Mouse (Mus musculus): ENCODE data around the gene Eva1a.

Gene Eva1a

DNA sequence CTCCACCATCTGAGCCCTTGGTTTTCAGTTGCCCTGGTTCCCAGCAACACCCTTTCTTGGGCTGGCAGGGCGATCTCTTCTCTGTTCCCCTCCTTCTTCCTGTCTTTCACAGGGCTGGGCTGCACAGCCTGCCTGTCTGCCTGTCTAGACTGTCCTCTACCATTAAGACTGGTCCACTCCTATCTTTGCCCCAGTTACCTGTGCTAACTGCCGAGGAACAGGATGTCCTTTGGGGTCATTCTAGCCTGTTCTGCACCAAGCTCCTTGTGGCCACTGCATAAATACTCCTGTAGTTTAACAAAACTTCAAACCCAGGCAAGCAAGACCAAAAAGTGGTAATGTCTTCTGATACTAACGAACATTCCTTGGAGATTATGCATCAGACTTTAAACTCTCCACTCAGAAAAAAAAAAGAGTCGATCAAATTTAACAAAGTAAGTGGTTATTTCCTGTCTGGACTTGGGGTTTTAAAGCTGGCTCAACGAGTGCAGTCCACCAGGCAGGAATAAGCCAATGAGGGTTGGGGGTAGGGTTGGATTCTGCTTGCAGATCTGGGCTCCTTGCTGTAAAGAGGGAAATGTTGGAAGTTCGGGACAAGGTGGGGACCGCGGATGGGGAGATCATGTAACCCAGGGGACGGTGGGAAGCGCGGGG is at the start of gene Eva1a:
Gene Eva1a (plus strand): TSS at position 210 of the 654 bp plus-strand sequence.
- DNase-seq: no peak

- no peak for DNase-seq
Measured at GRCm38 (mm10) chr6:82012392-82012791, 28.5 kb upstream of the Eva1a start.

DNA sequence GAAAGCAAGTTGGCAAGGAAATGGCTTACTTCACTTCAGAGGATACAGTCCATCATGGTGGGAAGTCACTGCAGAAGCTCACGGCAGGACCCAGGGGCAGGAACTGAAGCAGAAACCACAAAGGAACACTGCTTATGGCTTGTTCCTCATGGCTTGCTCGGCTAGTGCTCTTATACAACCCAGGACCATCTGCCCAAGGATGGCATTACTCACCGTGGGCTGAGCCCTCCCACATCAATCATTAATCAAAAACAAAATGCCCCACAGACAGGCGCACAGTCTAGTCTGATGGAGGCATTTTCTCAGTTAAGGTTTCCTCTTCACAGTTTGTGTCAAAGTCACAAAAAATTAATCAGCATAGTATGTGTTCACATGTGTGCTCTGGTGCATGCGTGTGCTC is 19.8 kb upstream of the Eva1a start:
- no peak for DNase-seq

DNA sequence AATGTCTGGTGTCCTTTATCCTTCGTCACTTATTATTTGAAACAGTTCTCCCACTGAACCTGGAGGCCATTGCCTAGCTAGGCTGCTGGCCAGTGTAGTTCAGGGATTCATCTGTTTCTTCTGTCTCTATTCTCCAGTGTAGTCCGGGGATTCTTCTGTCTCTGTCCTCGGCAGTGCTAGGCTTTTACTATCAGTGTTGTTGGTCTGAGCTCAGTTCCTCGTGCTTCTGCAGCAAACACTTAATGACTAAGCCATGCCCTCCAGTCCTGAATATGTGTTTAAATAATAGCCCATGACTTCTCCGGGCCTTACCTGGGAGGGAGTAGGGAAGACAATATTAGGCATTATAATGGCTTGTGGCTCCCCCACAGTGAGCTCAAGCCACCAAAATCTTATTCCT is 19.3 kb upstream of the Eva1a start:
- no peak for DNase-seq

DNA sequence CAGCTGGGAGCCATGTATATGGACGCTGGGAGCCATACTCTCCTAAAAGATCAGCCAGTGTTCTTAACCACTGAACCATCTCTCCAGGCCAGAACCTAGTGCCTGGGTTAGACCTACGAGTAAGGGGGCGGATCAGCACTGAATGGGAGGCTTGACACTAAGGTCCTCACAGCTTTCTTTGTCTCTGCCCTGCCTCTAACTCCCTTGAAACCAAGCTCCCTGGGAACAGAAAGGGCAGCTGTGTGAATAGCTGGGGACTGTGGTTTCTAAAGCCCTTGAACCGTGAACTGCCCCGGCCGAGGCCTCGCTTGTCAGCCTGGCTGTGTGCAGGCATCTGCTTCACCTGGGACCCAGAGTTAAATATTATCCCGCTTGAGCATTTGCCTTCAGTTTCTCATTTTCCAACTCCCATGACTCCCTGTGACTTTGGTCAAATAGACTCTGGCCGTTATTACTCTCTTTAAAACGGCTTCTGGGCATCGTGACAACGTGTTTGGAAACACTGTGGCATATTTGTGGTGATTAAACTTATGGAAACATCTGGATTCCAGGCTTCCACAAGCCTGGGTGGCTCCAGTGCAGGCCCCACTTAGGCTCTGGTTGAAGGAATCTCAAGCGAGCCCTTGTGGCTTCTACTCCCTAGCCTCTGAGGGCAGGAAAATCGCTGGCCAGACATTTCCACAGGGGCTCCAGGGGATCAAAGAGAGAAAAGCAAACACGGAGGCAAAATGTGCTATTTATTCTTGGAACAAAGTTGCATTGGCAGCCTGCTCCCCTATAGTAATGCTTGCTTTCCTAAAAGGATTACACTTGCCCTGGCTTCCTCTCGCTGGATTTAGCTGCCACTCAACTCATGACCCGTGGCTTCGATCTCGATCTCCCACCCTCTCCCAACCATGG is 11.0 kb upstream of the Eva1a start:
- no peak for DNase-seq

DNA sequence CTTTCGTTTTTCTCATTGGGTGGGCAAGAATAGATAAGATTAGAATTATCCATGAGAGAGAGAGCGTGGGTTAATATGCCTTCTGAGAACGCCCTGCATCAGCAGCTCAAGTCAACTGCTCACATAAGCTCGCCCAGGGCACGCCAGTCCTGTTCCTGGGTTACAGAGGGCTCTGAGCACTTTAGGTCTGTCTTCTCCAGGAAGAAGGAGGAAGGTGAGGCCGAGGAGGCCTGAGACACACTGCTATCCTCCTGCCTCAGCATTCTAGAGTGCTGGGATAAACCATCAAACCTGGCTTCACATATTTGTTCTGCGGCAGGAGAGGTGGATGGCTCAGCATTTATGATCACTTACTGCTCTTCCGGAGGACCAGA is 10.3 kb upstream of the Eva1a start:
- DNase-seq: no peak

DNA sequence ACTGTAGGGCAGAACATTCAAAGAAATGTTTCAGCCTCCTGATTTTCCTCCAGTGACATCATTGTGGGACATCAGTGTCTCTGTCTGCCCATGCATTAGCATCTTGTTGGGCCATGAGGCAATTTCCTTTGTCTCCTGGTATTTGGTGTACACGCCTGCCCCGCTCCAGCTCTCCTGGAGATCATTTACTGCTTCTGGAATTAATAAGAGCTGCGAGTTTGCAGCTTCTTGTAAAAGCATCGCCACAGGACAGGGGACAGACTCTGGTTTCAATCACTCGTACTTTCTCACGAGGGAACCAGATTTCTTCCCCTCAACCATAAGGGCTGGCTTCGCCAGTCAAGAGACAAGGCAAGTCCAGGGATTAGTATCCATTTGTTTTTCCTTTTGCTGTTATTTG is 3.6 kb upstream of the Eva1a start:
- no peak for DNase-seq

DNA sequence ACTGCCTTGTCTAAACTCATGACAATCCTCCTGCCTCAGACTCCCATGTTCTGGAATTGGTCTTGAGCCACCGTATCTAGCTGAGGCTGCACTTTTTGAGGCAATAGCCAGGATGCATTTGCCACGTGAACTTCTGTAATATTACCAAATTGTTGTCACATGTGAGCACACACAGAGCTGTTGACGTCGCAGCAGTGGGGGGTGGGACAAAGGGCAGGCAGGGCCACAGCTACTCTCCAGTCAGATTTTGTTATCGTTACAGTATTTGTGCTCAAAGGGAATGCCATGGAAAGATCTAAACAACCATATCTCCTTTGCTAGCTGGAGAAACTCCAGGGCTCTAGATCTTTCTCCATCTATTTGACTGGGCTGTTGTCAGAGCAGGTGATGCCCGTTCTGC is 1.6 kb upstream of the Eva1a start:
- no peak for DNase-seq

DNA sequence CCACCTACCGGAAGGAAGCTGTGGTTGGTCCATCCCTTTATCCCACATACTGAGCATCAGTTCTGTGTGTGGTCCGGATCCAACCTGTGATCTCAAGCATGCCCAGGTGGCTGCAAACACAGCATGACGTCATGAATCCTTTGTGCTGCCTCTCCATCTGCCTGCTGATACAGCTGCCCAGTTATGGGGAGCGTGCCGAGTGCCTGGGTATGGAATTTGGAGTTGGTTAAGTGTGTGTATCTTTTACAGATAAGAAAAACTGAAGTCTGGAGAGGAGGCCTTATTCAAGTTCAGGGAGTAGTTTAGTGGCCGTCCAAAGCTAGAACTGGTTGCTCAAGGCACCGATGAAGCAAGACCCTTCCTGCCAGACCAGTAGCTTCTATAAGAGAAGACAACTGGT is 875 bp upstream of the Eva1a start:
- DNase-seq: no peak

GRCm38 (mm10) chr6:82041488-82042295 is 849 bp downstream of the Eva1a start:
- no peak for DNase-seq

GRCm38 (mm10) chr6:82042296-82043125 is 1.7 kb downstream of the Eva1a start:
- DNase-seq: no peak

DNA sequence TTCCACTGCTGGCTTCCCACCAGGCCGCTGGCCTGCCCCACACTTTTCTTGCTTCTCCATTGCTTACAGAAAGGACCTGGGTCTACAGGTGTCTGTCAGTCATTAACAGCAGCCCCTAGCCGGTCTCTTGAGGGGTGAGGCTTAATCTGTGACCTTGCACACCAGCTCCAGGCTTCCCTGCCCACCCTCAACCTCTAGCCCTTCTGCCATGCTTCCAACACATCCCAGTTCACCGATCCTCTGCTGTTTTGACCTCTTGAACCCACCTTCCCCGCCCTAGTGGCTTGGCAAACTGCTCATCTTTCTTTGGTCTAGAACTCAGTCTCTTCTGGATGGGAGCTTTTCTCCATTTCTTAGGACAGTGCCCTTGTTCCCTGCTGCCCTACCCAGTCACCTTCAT is 2.8 kb downstream of the Eva1a start:
- DNase-seq: no peak

- no peak for DNase-seq
Measured at GRCm38 (mm10) chr6:82044509-82044908, 3.7 kb downstream of the Eva1a start.

DNA sequence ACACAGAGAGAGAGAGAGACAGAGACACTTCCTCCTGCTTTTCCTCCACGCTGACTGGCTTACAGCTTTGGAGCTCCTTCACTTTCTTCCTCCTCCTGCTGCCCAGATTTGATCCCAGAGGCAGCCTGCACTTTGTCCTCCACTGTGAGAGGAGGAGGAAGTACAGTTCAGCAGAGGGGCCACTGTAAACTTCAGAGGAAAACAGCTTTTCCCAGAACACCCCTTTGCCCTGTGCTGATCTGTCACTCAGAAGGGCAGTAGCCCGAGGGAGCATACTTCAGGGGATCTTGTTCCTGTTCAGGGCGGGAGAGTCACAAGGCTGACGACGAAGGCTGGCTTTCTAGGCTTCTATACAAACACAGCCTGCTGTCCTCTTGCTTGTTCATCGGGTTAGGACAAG is 7.1 kb downstream of the Eva1a start:
- no peak for DNase-seq

GRCm38 (mm10) chr6:82050201-82050600 is 9.4 kb downstream of the Eva1a start:
- DNase-seq: no peak

- DNase-seq: no peak
Measured at GRCm38 (mm10) chr6:82051569-82051968, 10.7 kb downstream of the Eva1a start.

DNA sequence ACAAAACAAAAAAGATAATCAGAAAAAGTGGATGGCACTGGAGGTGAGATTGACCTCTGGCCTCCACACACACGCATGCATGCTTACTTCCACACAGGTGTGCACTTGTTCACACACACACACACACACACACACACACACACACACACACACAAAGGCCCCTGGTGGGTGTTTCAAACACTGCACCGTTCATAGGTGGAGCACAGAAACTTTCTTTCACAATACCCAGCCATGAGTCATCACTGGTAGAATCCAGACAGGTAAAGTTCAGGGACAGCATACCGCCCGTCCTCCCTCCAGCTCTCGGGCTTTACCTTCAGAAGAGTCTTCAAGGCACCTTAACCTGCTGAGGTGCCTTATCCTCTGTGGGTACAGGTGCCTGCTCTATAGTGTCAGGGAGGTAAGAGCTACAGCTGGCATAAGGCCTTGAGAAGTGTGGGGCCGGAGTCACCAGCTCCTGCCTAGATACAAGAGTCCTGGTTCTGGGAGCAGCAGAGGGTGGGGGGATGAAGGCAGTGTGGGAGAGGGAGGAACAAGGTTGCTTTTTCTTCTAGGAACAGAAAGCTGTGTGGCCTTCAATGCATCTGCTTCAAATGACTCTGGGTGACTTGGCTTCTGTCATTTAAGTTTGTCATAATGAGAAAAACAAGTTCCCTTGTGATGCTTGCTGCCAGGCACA is 11.3 kb downstream of the Eva1a start:
- DNase-seq: no peak

- DNase-seq: no peak
Measured at GRCm38 (mm10) chr6:82052726-82053118, 11.9 kb downstream of the Eva1a start.

DNA sequence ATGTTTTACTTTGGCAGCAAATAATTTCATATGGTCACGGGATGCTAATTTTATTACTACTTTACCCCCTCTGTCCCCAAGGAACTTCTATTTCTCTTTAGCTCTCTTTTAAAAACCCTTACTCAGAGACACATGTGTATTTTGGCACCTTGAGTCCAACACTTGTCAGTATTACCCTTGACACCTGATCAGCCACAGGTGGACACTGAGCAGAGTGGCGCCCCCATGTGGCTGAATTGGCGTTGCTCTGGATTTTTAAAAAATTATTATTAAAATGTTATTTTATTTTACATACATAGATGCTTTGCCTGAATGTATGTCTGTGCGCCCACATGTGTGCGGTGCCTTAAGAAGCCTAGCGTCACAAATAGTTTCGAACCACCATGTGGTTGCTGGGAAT is 14.0 kb downstream of the Eva1a start:
- DNase-seq: no peak

- DNase-seq: no peak
Measured at GRCm38 (mm10) chr6:82059896-82060295, 19.1 kb downstream of the Eva1a start.

GRCm38 (mm10) chr6:82065230-82065629 is 24.4 kb downstream of the Eva1a start:
- no peak for DNase-seq

- DNase-seq: no peak
Measured at GRCm38 (mm10) chr6:82066515-82067081, 25.8 kb downstream of the Eva1a start.

Data from cerebellum, postnatal 36 days (tissue).